Mouse (Mus musculus) liver (tissue): ENCODE data around the gene Tmc7.
A peak's percentile ranks its signal among the peaks of the same experiment; 100 is the strongest.

Source experiments
- DNase-seq: peaks from one replicate; pipeline ENCODE4 v3.0.0-alpha.2; 2020; ENCODE audit warnings: mixed read lengths

The Tmc7 gene

GRCm38 (mm10) chr7:118584257-118584907 lies at the start of gene Tmc7:
Gene Tmc7, minus strand, starts transcription at chr7:118584736.
- peak; percentile 73 for DNase-seq

- DNase-seq: no peak
These were observed 49.4 kb upstream of the Tmc7 start for GRCm38 (mm10) chr7:118633951-118634350.

DNA sequence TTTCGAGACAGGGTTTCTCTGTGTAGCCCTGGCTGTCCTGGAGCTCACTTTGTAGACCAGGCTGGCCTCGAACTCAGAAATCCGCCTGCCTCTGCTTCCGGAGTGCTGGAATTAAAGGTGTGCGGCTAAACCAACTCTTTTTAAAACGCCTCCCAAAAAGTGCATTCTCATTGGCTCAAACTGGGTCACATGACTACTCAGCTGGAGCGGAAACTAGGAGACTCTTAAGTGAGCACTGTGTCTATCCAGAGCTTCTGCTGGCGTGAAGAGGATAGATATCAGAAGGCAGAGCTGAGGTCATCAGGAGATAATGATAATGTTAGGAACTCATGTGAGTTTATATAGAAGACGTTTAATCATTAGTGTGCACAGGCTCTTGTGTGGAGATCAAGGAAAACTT lies 48.6 kb upstream of the Tmc7 start:
- DNase-seq: no peak

- no peak for DNase-seq
These were observed 43.2 kb upstream of the Tmc7 start for GRCm38 (mm10) chr7:118627550-118628298.

DNA sequence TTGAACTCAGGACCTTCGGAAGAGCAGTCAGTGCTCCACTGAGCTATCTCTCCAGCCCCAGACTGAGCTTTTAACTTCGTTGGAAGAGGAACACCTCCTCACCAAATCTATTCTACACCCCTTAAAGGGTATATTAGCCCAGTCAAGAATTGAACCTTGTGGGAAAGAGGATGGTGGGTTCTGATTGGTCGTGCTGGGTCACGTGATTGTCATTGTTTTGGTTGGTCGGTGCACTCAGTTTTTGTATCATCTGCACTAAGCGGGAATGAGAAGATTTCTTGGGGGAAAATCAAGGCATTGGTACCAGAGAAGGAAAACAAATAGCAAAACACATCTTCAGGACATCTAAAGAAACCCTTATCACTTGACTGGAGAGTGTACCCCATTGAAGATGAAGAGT lies 36.6 kb upstream of the Tmc7 start:
- no peak for DNase-seq

DNA sequence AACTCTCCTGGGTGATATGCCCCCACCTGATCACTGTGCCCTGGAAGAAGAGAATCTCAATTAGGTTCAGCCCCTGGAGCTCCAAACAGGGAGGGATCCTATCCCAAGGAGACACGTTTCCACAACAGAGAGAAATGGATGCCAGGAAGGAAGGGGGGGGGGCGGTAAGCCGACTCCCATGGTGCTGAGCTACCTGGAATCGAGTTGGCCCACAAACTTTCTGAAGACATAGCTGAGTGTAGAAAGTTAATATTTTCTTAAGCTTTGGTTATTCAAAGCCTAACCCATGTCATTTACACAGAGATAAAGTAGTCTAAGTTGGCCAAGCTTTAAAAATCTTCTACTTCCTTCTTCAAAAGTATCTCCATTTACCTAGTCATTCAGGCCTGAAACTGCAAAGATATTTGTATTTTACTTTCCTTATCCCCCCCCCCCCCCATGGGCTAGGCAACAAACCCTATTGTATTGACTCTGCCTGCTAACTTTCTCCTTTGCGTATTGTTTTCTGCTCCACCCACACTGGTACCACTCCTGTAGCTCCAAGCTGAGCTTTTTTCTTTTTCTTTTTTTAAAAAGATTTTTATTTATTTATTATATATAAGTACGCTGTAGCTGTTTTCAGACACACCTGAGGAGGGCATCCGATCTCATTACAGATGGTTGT lies 35.8 kb upstream of the Tmc7 start:
- DNase-seq: no peak

DNA sequence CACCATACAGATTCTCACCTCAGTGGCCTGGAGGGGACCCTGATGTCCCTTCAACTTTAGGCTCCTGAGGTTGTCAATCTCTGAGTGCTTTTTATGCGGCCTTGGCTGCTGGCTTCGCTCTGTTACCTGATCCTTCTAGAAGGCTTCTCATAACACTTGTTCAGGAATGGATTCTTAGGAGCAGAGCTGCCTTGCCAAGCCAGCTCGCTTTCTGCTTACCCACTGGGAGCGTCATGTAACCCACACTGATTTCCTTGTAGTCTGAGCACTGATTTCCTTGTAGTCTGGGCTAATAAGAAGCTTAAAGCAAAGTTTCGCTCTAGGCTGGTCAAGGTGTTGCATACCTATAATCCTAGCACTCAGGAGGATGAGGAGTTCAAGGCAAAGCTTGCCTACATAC lies 33.6 kb upstream of the Tmc7 start:
- no peak for DNase-seq

- no peak for DNase-seq
These were observed 29.5 kb upstream of the Tmc7 start for GRCm38 (mm10) chr7:118614076-118614475.

GRCm38 (mm10) chr7:118611933-118612332 lies 27.4 kb upstream of the Tmc7 start:
- no peak for DNase-seq

DNA sequence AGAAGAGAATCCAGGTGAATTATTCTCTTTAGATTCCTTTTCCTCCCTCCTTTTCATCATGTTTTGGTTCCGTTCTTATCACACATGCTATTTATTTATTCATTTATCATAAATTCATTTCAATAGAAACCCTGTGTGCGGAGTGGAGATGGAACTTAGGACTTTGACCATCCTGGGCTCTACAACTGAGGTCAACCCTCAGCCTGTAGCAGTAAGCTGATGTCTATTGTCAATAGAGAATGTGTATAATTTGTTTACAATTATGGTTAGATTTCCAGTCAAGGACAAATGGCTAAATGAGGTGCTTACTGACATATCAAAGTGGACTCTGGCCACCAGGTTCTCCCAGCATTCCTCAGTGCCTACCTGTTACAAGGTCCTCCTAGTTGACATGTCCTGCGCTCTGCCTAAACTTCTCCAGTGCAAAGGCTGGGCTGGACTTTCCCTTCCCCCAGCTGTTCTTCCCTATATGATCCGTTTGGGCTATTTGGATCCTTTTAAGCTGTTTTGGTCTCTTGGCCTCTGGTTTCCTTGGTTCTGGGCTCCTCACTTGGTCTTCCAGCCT lies 26.7 kb upstream of the Tmc7 start:
- no peak for DNase-seq

DNA sequence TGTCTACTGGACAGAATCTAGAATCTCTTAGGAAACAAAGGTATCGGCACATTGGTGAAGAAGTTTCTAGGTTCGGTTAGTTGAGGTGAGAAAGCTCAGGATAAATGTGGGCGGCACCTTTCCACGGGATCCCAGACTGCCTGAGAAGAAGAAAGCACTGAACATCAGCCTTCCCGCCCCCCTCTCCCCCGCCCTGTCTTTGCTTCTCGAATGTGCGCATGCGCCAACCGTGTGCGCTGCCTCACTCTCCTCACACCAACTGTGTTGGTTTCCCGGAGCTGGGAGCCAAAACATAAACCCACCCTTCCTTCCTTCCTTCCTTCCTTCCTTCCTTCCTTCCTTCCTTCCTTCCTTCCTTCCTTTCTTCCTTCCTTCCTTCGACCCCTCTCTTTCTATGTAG lies 26.2 kb upstream of the Tmc7 start:
- no peak for DNase-seq

DNA sequence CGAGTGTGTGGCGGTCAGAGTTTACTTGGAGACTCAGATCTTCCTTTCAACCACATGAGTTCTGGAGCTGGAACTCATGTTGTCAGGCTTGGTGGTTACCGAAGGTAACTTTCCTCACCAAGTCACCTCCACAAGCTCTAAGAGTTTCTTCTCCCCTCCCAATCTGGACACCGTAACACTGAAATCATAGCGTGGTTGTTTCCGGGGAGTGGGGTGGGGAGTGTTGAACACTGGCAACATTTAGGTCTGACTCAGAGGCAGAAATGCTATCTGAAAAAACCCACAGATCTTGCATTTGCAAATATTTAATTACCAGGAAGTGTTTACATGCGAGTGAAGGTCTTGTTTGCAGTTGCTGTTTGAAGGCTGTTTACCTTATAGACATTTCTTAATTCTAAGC lies 25.3 kb upstream of the Tmc7 start:
- no peak for DNase-seq

- DNase-seq: no peak
These were observed 20.3 kb upstream of the Tmc7 start for GRCm38 (mm10) chr7:118604842-118605241.

DNA sequence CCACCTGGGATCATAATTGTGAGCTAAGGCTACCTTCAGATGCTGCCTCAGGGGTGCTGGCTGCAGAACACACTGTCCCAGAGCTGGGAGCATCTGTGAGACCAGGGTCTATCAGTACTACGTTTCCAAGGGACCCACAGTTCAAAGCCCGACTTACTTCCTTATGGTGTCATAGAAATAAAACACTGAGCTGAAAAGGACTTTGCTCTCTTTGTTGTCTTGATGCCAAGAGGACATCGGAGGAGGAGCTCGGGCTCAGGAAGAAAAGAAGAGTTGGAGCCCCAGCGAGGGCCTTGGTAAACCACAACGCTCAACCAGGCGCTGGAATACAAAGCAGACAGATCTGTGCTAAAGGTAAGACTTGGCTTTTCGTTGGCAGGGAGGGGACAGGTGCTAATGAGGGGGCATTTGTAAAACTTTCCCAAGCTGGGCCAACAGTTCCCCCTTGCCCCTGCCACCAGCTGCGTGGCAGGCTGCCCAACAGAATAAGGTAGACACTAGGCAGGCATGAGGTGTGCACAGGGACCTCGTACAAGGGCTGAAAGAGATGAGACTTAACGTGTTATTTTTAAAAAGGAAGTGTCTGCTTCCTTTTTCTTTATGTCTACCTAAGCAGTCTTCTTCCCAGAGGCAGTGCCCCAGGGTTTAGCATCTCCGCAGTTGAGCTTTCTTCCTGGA lies 15.6 kb upstream of the Tmc7 start:
- DNase-seq: no peak

DNA sequence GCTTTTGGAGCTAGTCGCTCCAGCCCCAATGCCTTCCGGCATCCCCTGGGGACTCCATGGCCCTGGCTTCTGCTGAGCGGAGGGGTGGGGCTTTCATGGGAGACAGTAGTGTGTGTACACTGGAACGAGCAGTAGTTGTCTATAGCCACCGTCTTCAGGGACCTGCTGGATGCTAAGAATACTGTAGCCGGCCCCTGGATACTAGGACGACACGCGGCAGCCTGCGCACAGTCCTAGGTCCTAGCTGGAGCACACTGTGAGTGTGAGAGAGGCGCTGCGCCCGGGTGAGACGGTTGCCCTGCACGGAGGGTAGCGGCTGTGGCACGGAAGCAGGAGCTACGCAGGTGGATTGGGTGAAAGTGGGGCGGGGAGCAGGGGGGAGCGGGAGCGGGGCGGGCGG lies 12.7 kb upstream of the Tmc7 start, which contains the start of gene Tmc5:
TSS of gene Tmc5 (plus strand) at position 97 of the 400 bp plus-strand sequence.
- DNase-seq: no peak

GRCm38 (mm10) chr7:118596271-118596670 lies 11.7 kb upstream of the Tmc7 start:
- no peak for DNase-seq

DNA sequence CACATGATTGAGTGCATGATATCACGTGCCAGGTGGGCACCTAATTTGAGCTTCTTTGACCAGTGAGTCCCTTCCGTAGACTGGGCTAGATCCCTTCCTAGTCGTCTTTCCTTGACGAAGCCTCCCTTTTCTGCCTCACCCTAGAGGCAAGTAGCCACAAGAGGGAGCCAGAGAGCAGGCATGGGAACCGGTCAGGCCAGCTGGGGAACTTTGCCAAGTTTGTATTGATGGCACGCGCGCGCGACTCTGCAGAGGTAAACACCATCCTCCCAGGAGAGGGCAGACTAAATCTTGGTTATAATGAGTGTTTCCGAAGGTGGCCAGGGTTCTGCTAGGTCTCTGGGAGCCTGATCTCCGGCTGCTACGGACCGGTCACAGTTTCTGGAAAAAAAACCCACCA lies 10.7 kb upstream of the Tmc7 start:
- DNase-seq: peak; percentile 86

GRCm38 (mm10) chr7:118594611-118595010 lies 10.1 kb upstream of the Tmc7 start:
- DNase-seq: no peak

DNA sequence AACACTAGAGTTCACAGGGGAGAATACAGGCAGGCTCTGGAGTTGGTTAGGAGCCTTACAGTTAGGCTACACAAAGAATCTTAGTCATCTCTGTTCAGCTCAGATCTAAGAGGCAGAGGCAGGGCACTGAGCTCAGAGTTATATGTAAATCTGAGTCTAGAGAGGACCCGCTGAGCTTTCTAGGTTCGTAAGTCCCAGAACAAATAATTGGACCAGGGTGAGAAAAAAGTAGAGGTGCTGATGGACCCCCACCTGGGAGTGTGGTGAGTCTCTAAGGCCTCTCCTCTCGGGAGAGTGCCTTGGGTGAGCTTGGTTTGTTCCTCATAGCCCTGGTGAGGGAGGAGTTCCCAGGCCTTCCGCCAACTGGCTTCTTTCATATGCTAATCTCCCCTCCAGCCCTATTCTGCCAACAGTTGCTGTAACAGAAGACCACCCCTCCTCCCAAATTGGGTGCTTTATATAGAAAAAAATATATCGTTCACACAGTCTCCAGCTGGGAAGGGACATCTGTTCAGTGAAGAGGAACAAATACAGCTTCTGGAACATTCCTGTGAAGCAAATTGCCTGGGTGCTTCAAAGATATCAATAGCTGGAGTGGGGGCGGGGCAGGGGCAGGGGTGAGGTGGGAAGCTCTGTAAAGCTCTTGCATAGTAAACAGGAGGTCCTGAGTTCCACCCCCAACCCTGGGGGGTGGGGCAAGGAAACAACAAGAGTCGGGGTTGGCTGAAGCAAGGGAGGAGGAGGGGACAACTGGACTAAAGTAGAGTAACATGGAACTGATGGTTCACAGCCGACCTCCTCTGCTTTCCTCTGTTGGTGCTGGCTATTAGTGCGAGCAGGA lies 9.3 kb upstream of the Tmc7 start:
- peak; percentile 52 for DNase-seq

DNA sequence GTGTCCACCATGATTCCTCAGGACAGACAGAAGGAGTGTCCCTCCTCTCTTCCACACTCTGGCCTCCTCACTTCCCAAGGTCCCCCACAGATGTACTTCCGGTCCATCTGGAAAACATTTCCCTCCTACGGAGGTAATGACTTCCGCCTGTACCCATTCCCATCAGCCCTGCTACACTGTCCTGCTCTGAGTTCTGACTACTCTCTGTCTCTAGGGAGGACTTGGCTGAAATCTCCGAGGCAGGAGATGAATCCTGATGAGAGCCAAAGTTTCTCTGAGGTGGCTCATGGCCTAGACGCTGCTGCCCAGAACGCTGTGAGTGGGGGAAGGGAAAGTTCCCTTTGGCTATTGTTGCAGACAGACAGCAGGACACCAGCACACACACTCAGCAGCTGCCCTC lies 7.6 kb upstream of the Tmc7 start:
- no peak for DNase-seq

DNA sequence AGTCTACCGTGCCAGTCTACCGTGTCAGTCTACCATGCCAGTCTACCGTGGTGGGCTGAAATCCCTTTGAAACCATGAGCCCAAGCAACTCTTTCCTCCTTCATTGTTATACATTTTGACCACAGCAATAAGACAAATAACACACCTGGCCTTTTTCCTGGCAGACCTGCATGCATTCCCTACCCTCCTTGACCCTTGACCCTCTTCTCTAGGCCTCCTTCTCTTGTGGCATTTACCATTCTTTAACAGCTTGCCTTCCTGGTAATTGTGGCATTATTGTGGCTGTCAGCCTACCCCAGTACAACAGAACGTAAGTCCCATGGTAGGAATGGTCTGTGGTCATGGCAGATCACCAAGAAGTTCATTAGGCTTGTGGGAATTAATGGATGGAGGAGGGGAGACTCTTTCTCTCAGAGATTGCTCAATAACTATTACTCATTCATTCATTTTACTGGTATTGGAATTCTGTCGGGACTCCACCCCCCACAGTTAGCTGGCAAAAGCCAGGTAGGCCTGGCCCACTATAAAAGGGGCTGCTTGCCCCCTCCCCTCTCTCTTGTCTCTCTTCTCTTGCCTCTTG lies 6.3 kb upstream of the Tmc7 start:
- DNase-seq: no peak

DNA sequence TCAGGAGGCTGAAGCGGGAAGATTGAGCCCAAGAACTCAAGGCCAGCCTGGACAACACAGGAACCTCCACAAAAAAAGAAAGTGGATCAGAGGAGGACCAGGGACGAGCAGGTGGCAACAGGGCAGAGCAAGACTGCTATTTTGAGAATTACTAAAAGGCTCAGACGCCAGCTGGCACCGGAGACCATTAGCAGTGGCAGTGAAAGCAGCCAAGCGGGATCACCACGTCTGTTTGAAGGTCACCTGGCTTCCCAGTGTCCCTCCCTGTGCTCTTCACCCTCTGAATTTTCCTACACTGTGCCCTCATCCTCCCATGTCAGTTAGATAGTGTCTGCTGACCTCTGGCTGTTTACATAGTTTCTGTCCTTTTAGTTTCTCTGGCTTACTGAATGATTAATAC lies 1.3 kb upstream of the Tmc7 start:
- no peak for DNase-seq
